Mouse (Mus musculus): ENCODE data around the gene Mon1b.

The Mon1b gene

DNA sequence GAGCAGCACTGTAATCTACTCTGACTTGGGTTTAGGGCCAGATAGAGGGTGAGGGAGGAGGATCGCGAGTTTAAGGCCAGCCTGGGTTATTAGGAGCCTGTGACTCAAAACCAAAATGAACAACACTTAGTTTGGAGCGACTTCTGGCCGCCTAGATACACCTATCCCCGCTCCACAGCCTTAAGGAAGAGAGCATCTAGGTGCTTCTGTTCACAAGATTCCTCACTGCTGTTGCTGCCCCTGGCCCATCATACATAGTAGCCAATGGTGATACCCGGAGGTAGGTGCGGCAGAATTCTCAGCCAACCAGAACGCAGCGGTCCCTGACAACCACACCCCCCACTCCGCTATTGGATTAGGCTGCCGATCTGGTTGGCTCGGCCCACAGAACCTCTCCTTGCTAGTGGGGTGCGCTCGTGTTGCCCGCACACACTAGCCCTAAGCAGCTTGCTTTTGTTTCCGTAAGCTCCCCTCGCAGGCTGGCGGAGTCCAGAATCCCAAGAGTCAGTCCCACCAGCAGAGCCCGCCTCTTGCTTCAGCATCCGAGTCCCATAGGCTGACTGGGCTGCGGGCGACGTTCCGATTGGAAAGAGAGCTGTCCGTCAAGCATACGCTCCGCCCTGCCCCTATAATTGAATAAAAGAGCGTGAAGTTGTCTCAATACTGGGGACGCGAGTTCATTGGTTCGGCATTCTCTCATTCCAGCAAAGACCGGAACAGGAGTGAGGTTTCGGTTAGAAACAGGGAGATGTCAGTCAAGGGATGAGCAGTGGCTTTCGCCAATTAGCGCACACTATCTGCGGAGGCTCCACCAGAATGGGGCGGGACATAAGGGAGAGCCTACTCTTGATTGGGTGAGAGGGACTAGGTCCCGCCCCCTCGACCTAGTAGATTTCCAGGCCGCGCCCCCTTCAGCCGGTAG lies at the start of gene Mon1b:
Gene Mon1b (plus strand): TSS at position 918 of the 922 bp plus-strand sequence.
- DNase-seq: peak; percentile 98

DNA sequence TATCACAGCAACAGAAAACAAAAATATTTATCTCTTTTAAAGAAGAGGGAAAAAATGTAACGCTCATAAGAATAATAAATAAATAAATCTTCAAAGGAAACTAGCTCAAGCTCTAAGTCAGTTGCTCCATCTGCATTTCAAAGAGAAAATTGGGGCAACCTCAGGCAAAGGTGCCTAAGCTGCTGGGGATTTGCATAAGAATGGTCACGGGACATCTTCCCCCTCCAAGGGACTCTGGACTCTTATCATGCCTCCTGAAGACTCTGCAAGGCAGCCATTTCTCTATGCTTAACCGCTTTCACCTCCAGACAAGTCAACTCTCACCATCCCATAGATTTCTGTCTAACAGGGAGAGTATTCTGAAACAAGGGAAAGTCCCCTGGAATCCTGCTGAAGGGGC lies 37.0 kb upstream of the Mon1b start:
- DNase-seq: no peak

DNA sequence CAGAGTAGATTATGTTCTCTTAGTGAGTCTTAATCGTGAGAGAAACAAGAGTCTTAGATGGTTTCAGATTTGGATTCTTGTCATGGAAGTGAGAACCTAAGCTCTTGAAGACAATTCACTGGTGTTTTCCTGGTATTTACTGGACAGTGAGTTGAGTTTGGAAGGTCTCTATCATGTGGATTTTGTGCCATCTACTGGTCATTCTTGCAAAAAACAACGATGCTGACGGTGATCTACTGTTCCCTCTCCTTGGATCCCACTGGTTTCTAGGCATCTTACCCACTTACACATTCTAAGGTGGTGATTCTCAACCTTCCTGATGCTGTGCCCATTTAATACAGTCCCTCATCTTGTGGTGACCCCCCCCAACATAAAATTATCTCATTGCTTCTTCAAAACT lies 2.8 kb upstream of the Mon1b start:
- peak; percentile 48 for DNase-seq

DNA sequence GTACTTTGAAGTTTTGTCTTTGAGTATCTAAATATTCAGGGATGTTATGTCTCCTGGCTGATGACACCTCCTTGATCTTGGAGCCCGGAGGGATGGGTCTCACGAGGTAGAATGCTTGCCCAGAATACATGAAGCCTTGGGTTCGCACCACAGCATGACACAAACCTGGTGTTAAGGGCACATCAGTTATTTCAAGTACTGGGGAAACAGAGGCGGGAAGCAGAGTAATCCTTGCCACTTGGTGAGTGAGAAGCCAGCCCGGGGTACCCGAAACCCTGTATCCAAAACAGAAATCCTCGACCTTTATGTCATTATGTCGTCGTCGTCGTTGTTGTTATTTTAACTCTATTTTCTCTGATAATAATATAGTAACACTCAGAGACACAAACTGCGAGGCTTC lies 1.2 kb upstream of the Mon1b start:
- DNase-seq: no peak

DNA sequence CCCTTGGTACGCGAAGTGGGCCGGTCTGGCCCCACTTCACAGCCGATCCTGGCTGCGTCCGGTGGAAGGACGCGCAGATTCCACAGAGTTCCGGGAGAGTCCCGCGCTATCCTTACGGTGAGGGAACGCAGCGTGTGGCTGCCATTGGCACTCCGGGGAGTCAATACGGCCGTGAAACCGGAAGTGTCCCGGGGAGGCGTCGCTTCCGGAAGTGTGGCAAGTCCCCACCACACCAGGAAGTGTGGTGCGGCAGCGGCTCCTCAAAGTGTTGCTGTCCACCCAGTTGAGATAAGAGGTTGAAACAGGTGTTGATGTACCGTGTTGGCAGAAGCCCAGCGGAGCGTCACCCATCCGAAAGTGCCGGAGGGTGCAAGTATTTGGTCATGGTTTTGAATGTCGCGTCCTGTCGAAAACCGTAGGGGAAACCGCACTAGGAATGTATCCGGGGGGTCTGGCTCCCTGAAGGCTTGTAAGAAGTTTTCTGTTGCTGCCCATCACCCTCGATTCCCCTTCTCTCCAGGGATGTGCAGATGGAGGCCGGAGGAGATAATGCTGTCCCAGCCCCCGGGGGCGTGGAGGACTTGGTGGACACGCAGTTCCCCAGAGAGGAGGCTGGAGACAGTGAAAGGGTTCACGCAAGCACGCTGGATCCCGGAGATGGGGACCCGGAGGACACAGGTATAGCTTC lies 349 bp downstream of the Mon1b start:
- no peak for DNase-seq

DNA sequence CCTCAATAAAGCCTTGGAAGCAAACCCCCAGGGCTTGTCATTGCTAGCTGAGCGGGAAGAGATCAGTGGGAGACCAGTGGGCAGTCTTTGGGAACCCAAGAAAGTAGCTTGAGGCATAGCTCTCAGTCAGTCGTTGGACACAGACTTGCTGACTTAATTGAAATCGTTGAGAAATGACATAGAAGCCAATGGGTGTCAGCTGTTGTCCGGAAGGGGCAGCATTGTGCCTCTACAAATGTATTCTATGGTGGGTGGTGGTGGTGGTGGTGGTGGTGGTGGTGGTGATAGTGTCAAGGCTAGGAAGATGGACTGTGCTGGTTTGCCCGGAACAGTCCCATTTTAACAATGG lies 867 bp downstream of the Mon1b start:
- DNase-seq: no peak

DNA sequence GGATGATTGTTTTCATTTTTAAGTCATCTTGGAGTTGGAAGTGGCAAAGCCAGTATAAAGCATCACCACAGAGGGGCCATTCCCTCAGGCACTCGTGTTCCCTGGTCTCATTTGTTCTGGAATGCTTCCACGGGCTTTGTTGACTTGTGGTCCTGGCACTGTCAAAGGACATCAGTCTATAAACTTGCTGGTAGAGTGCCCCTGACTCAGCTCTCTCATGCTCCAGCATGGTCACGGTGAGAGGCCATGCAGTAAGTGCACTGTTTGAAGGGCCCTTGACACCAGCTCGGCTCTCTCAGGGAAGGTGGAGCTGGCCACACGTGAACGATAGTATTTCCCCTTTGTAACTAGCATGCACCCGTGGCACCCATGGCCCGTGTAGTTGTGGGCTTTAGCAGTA lies 5.0 kb downstream of the Mon1b start:
- DNase-seq: no peak

DNA sequence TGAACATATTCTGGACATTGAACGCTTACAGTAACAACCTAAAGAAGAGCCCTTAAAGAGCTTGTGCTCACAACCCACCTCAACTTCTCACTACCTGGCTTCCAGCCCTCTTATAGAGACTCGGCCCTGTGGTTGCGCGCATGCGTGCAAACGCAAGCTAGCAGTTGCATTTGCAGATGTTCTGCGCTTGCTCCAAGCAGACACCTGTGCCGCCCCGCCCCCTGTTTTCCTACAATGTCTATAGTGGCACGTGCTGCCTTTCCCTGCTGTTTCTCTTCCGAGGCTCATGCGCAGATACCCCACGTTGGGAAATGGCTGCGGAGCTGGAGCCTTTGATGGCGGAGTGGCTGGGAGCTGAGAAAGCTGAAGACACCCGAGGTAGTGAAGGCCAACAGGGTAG lies 7.5 kb downstream of the Mon1b start, which contains the start of gene Syce1l:
Gene Syce1l (plus strand): TSS at position 288 of the 400 bp plus-strand sequence.
- DNase-seq: no peak

DNA sequence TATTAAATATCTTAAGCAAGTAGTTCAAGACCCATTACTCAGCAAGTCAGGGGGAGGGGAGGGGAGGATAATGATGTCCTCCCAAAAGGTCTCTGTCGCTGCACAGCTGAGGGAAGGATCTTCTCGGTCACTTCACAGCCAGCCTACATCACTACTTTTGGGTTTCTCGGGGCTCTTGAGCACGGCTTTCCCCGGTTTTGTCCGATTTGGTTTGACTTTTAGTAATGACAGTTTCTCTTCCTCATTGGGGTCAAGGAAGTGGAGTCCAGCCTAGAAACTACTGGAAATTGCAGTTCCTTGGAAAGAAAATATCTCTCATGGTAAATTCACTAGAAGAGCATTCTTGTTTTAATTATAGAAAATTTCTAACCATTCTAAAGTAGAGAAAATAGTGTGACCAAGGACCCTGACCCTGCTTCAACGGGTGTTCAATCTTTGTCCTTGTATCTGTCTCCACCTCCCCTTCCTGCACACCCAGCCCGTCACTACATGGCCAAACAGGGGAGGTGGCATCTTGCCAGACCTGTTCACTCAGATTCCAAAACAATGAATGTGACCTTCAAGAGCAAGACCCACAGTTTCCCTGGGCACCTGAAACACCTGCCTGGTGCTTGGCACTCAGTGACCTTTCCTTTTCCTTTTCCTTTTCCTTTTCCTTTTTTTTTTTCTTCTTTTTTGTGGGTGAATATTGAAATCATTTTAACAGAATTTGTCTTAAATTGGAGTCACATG lies 8.3 kb downstream of the Mon1b start:
- DNase-seq: peak; percentile 61

DNA sequence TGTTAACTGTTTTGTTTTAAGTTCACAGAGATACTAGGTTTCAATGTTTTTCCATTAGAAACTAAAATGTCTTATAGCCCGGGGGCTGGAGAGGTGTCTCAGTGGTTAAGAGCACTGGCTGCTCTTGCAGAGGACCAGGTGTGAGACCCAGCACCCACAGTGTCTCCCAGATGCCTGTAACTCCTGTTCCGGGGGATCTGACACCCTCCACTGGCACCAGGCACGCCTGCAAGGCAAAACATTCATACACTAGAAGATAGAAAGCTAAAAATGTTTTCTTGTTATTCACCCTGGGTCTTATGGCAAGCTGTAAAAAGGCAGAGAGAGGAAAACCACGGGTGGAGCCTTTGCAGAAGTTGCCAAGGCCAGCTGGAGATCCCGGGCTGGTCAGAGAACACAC lies 9.8 kb downstream of the Mon1b start:
- DNase-seq: no peak

DNA sequence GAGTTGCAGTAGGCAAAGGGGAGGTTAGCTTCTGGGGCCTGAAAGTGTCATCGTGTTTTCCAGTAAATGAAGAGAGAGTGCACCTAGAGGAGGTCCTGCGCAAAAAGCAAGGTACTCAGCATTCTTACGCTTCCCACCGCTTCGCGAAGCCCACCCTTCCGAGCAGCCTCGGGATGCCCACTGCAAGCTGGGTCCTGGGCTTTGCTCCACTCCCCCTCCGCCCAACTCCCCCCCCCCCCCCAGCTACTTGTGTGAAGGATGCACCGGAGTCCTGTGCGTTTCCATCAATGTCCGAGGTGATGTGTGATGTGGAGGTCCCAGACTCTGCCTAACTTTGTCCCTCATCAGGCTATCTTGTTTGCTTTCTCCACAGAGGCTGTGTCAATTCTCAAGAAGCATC lies 17.1 kb downstream of the Mon1b start:
- DNase-seq: no peak

DNA sequence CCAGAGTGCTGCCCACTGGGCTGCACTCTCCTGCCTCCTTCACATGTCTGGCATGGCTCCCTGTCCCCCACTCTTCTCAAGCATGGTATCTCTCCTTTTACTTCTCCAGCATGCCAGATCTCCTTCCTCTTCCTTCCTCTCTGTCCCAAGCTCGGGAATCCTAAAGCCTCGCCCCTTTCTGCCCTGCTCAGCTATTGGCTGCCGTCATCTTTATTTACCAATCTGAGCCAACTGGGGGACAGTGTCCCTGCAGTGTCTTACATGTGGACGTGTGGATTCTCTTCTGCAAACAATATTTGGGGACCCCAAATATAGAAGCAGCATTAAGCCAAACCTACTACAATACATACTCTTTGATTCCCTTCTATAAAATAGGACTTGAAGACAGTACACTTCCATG lies 17.8 kb downstream of the Mon1b start:
- DNase-seq: no peak

DNA sequence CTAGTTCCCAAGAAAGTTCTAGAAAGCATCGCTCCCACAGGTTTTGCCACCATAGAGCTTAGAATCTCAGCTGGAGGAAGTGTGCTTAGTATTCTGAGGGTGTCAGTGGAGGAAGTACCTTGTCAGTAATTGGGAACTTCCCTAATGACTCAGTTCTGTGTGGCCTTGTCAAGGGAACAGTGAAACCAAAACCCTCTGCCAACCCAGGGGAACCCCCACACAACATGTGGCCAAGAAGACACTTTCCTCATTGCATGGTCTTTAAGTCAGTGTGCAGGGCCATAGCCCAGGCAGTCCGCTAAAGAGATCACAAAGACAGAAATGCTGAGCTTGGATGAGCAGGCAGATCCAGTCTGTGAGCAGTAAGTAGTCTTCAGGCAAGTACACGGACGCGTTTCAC lies 20.8 kb downstream of the Mon1b start:
- DNase-seq: no peak

DNA sequence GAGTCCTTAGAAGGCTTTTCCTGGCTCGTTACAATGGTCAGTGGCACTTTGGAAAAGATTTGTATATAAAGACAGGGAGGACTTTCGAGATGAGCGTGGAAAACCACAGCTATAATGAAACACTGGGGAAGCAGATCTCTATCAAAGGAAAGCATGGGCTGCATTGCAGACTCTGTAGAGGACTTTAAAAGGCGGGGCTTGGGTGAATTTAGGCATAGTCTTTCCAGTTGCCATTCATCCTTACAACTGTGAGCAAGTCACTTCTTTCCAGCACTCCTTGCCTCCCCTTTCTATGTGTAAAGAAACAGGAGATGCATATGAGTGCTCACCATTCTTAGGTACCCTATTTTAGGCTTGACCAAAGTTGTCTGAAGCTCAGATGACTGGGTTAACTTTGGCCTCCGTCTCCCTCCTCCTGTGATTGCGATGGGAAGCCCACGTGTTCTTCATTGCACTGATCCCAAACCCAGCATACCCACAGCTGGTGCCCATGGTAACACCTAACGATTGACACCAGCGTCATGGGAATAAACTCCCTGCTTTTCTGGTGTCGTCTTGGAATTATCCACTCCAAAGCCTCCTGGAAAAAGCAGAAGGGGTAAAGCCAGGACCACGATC lies 21.4 kb downstream of the Mon1b start:
- DNase-seq: no peak

DNA sequence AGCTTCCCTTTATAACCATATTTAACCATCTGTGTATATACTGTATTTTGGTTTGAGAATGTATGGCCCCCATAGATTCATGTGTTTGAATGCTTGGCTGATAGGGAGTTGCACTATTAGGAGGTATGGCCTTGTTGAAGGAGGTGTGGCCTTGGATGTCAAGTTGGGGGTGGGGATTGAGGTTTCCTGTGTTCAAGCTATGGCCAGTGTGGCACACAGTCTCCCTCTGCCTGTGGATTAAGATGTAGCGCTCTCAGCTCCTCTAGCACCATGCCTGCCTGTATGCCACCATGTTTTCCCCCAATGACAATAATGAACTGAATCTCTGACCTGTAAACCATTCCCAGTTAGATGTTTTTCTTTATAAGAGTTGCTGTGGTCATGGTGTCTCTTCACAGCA lies 24.7 kb downstream of the Mon1b start:
- no peak for DNase-seq

DNA sequence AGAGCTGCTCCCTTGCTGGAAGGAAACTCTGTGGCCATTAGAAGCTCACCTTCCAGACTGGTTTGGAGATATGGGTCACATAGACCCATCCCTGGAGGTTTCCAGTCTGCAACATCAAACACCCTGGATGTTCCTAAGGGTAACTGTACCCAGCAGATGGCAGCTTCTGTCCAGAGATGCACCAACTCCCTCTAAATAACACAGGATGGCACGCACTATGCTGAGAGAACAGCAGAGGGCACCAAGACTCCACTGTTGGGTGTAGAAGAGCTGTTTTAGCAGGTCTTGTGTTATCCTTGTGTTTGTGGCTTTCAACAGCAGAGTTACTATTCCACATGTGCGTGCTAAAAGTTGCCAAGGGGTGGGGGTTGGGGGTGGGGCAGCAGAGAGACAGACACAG lies 29.2 kb downstream of the Mon1b start:
- peak; percentile 93 for DNase-seq

DNA sequence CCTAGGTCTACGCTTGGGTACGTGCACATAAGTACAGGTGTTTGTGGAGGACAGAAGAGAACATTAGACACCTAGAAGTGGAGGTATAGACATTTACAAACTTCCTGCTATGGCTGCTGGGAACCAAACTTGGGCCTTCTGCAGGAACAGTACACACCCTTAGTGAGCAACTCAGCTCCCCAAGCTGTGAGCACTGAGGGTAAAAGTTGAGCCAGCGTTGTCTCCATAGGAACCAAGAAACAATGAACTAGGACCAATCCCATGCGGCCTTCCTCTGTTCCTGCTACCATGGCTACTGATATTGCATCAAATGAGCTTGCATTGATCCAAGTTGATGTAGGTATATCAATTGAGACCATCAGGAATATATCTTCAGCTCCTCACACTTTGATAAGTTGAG lies 29.6 kb downstream of the Mon1b start:
- DNase-seq: no peak

DNA sequence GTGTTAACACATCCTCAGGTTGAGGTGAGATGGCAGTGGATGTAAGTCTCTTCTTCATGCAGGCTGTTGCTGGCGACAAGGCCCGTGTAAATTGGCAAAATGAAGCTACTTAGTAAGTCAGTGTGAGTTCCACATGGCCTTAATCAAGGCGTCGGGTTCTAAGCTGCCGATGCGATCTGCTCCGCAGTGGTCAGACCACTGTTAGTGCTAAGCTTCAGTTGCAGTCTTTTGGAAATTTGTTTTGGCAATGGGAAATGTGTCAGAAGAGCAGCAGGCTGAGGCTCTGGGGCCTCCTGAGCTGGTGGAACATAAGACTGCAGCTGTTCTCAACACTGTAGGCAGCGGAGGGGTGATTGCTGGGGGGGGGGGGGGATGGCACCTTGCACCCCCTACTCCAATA lies 30.6 kb downstream of the Mon1b start:
- no peak for DNase-seq

DNA sequence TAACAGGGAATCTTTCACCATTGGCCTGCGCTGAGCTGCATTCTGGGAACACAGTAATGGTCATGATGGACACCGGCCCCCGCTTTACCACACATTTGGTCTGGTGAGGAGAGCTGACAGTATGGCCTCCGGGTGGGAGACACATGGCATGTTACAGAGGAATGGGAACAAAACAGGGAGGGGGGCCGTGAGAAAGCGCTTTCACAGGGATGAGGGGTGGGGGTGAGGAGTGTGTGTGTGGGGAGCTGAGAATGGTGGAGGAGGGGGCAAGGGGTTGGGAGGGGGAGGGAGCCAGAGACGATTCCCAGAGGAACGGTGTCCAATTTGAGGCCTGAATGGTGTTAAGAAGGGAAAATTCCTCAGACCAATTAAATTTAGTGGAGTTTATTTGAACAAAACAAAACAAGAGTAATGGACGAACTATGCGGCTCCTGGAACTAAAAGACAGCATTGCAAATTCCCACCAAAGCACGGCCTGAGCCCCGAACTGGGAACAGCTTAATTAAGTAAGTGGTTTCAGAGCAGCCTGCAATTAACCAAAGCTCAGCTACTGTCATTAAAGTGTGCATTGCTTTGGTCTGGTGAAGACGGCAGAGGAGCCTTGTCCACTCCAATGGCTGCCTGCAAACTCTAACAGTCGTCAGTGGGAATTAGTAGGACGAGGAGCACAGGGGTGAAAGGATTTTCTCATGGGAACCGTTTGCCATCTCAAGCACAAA lies 31.5 kb downstream of the Mon1b start:
- no peak for DNase-seq

DNA sequence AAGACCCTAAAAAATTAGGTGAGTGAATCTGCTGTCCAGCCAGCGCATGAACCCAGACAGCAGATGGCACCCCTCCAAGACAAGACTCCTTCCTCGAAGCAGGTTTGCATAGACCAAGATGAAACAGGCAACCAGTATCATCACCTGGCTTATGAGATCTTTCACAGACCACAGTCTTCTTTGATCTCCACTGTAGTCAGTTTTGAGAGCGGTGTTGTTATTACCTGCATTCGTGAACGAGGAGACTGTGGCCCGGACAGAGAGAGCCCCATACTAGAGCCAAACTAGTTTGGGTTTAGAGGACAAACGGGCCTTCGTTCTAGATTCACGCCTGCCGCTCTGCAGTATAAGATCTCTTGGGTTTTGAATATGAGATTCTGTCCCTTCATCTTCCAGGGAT lies 34.5 kb downstream of the Mon1b start:
- no peak for DNase-seq

DNA sequence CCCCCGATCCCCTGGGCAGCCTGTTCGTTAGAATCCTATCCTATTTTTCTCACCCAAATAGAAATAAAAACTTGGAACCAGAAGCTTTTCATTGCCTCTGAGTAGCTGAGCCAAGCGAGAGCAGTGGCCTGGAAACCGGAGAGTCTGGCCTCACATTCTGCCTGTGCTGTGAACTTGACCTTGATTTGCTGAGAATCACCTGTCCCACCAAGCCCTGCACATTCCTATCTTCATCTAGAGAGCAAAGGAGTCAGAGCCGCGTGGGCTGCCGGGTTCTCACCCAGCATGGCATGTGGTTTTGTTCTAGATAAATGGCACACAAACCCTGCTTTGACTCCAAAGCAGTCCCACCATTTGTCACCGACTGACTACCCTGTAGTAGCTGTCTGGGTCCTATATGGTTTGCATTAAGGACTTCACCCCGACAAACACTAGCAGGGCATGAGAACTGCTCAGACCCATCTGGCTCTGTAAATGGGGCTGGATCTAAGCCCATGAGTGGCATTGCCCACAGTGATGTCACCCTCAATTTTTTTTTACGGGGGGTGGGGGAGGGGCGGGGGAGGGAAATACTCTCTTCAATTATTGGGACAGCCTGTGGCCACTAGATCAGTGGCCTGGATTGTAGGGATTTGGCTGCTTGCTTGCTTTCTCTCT lies 37.3 kb downstream of the Mon1b start:
- no peak for DNase-seq

DNA sequence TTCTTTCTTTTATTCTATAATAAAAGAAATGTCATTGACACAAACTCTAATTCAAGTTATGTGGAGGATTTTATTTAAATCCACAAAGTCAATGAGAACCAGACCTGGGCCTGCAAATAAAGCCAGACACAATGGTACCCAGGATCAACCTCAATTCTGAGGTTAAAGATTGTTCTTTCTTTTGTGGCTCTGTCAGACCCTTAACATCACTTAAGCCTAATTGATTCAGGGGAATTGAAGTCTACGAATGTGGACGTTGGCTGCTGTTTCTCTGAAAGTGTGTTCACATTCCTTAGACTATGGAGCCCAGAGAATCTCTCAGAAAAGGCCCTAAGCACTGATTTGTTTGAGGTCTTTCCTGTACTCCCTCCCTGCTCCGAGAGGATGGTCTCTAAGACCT lies 37.9 kb downstream of the Mon1b start:
- DNase-seq: no peak

Measured in kidney, postnatal 10 days (tissue).